ENCODE assay signal across 37 mouse cellular contexts in genomic region chr11:95869442-95869841, GRCm38 (mm10). TPM values are rescaled to one million over a fixed set of nuclear protein-coding genes. Genes with fewer than 3 reads are reported as not detected.
DNase-seq lines count a peak whose midpoint lies in the region; ATAC-seq and TF ChIP-seq lines count a peak whose summit lies in the region.
"Had no signal": no experiment of that assay in that cellular context is flagged by ENCODE, and none has a peak within 500 bp of the region (broad histone marks: within the 10 kb centered on the region; RNA-seq: fewer than 3 reads in every experiment).

No protein-coding gene starts in this region.

- no peaks in the 10 kb centered on the region for H3K9me3 ChIP-seq in liver, postnatal 0 days (ENCODE audit: low read length)
- no peaks in the 10 kb centered on the region for H3K9me3 ChIP-seq in liver, embryonic 11.5 days (ENCODE audit: control insufficient read depth, low read length)
- H3K9me3 ChIP-seq in CH12.LX (replicated peaks; ENCODE audit: low read length) = no peaks in the 10 kb centered on the region
- H3K9me3 ChIP-seq: embryonic facial prominence, embryonic 12.5 days; embryonic facial prominence, embryonic 15.5 days; forebrain, embryonic 12.5 days; forebrain, embryonic 15.5 days; heart, embryonic 15.5 days; hindbrain, embryonic 10.5 days; hindbrain, embryonic 13.5 days had no signal

- no peaks in the 10 kb centered on the region for H3K36me3 ChIP-seq in liver, postnatal 0 days (replicated peaks; ENCODE audit: insufficient read depth, low read length)
- H3K36me3 ChIP-seq in liver, embryonic 11.5 days (ENCODE audit: control insufficient read depth, insufficient read depth, low read length) = no peaks in the 10 kb centered on the region
- peaks cover 0 to 16% of the 10 kb centered on the region in 2 experiments for H3K36me3 ChIP-seq in CH12.LX (replicated peaks in 1 of 2; ENCODE audit: control insufficient read depth in 1 of 2, insufficient read depth in 1 of 2, low read length in 1 of 2)
- H3K36me3 ChIP-seq: embryonic facial prominence, embryonic 12.5 days; embryonic facial prominence, embryonic 15.5 days; forebrain, embryonic 12.5 days; forebrain, embryonic 15.5 days; heart, embryonic 15.5 days; hindbrain, embryonic 10.5 days; hindbrain, embryonic 13.5 days had no signal

- no peak overlapping the region for H3K4me2 ChIP-seq in liver, postnatal 0 days (ENCODE audit: low read depth, low read length)
- no peak overlapping the region for H3K4me2 ChIP-seq in liver, embryonic 11.5 days
- peak overlapping the region; percentile 53 for H3K4me2 ChIP-seq in CH12.LX (ENCODE audit: insufficient read depth, low read depth, poor library complexity, severe bottlenecking)
- H3K4me2 ChIP-seq: embryonic facial prominence, embryonic 12.5 days; embryonic facial prominence, embryonic 15.5 days; forebrain, embryonic 12.5 days; forebrain, embryonic 15.5 days; heart, embryonic 11.5 days; heart, embryonic 15.5 days; hindbrain, embryonic 13.5 days had no signal

- peak; percentile 49; the same call in 1 of the 2 replicates for ATAC-seq in liver, postnatal 0 days
- no peak for ATAC-seq in liver, embryonic 11.5 days (replicated peaks; ENCODE audit: low FRiP score)
- ATAC-seq in megakaryocyte, adult 5-6 weeks (ENCODE audit: poor library complexity, severe bottlenecking) = peak; percentile 60
- no peak for ATAC-seq in erythroblast, adult 5-6 weeks (replicated peaks; ENCODE audit: low FRiP score, poor library complexity, severe bottlenecking)
- ATAC-seq: CD4-positive, CD25-positive, alpha-beta regulatory T cell, adult 4 months; forebrain, embryonic 15.5 days; hindbrain, embryonic 16.5 days; inflammation-experienced regulatory T-cells, adult 6 months; intestine, embryonic 16.5 days; Patski had no signal

- no peak for TF ChIP-seq RAD21 in CH12.LX (IDR thresholded peaks at IDR 0.05; ENCODE audit: low read depth, low read length)

- no peak for TF ChIP-seq CTCF in liver, postnatal 0 days (IDR thresholded peaks at IDR 0.05; ENCODE audit: low read depth)
- no peak for TF ChIP-seq CTCF in CH12.LX (conservative IDR thresholded peaks at IDR 0.05 in 1 of 2, IDR thresholded peaks at IDR 0.05 in 1 of 2; ENCODE audit: low read depth in 2 of 2, low read length in 2 of 2)

- H3K4me3 ChIP-seq in liver, postnatal 0 days (ENCODE audit: low read depth, low read length) = no peak overlapping the region
- no peak overlapping the region for H3K4me3 ChIP-seq in liver, embryonic 11.5 days (ENCODE audit: low read depth, low read length)
- no peak overlapping the region for H3K4me3 ChIP-seq in CH12.LX (replicated peaks in 1 of 3; ENCODE audit: low read depth in 2 of 3, low read length in 2 of 3, poor library complexity in 1 of 3)
- no peak overlapping the region for H3K4me3 ChIP-seq in brown adipose tissue, adult 24 weeks (ENCODE audit: insufficient read depth, low read depth, low read length)
- H3K4me3 ChIP-seq: embryonic facial prominence, embryonic 12.5 days; embryonic facial prominence, embryonic 15.5 days; erythroblast, embryonic 14.5 days; forebrain, embryonic 12.5 days; forebrain, embryonic 15.5 days; heart, embryonic 15.5 days; hindbrain, embryonic 10.5 days; hindbrain, embryonic 13.5 days had no signal

- no peaks in the 10 kb centered on the region for H3K27me3 ChIP-seq in liver, postnatal 0 days (ENCODE audit: insufficient read depth, low read length)
- H3K27me3 ChIP-seq in liver, embryonic 11.5 days (replicated peaks; ENCODE audit: control insufficient read depth, insufficient read depth, low read length) = no peaks in the 10 kb centered on the region; the same call in 1 of the 2 replicates
- no peaks in the 10 kb centered on the region for H3K27me3 ChIP-seq in CH12.LX (replicated peaks)
- H3K27me3 ChIP-seq: embryonic facial prominence, embryonic 12.5 days; embryonic facial prominence, embryonic 15.5 days; forebrain, embryonic 12.5 days; forebrain, embryonic 15.5 days; heart, embryonic 15.5 days; hindbrain, embryonic 13.5 days; Patski had no signal

- in situ Hi-C loops in CH12.LX (cut with MboI; ENCODE audit: low pct_ligation_motif_present, low pct_unique_long_range_greater_than_20kb, low sequenced_read_pairs) = loop anchor here (5.0 kb wide), 1 partner anchor 37 kb away; no protein-coding TSS in a partner anchor

- H3K27ac ChIP-seq in liver, postnatal 0 days (ENCODE audit: low read depth) = no peak overlapping the region
- H3K27ac ChIP-seq in liver, embryonic 11.5 days (ENCODE audit: low read depth, low read length) = no peak overlapping the region
- no peak overlapping the region; the same call in 1 of the 2 replicates for H3K27ac ChIP-seq in CH12.LX (ENCODE audit: insufficient read depth, low read depth)
- H3K27ac ChIP-seq in brown adipose tissue, adult 24 weeks (replicated peaks; ENCODE audit: low read depth, low read length) = peak overlapping the region; percentile 25
- H3K27ac ChIP-seq: embryonic facial prominence, embryonic 12.5 days; embryonic facial prominence, embryonic 15.5 days; forebrain, embryonic 12.5 days; forebrain, embryonic 15.5 days; heart, embryonic 15.5 days; hindbrain, embryonic 10.5 days; hindbrain, embryonic 13.5 days had no signal

- no peak for TF ChIP-seq POLR2A in CH12.LX (IDR thresholded peaks at IDR 0.05; ENCODE audit: low read depth, low read length)

- 48% methylated on average over 4 of the region's 4 CpGs for WGBS in liver, postnatal 0 days (ENCODE audit: insufficient replicate concordance)
- WGBS in liver, embryonic 11.5 days = 72% methylated on average over 4 of the region's 4 CpGs

- no peak for DNase-seq in liver, postnatal 0 days
- DNase-seq in liver, embryonic 11.5 days (ENCODE audit: low spot score) = no peak
- no peak for DNase-seq in CH12.LX (ENCODE audit: extremely low read depth)
- no peak for DNase-seq in right cerebral cortex, postnatal 36 days (ENCODE audit: low spot score in 2 of 2)
- no peak for DNase-seq in right cerebral cortex, adult 18-20 months
- DNase-seq: adrenal gland, postnatal 10 days; cerebellum, adult 11 months; cerebellum, adult 2 months; cerebellum, adult 9-11 months; cerebellum, postnatal 25 days; gastrocnemius, postnatal 10 days; gastrocnemius, postnatal 36 days; heart, adult 11 months; heart, postnatal 10 days; heart, postnatal 36 days had no signal

- no peak overlapping the region for H3K9ac ChIP-seq in liver, postnatal 0 days (replicated peaks)
- no peak overlapping the region for H3K9ac ChIP-seq in liver, embryonic 11.5 days (ENCODE audit: low read depth, low read length)
- H3K9ac ChIP-seq in CH12.LX (ENCODE audit: insufficient read depth, low read depth) = no peak overlapping the region
- H3K9ac ChIP-seq: embryonic facial prominence, embryonic 12.5 days; embryonic facial prominence, embryonic 15.5 days; forebrain, embryonic 12.5 days; forebrain, embryonic 15.5 days; heart, embryonic 15.5 days; hindbrain, embryonic 13.5 days had no signal

- dilution Hi-C loops in CH12.LX (cut with MboI; ENCODE audit: extremely low pct_ligation_motif_present, extremely low pct_unique_long_range_greater_than_20kb, low sequenced_read_pairs) = no loop called here

- no peaks in the 10 kb centered on the region for H3K79me2 ChIP-seq in CH12.LX (replicated peaks; ENCODE audit: control insufficient read depth, extremely low read depth, insufficient read depth, poor library complexity, severe bottlenecking)

- no peak for TF ChIP-seq EP300 in liver, postnatal 0 days (IDR thresholded peaks at IDR 0.05; ENCODE audit: low read depth)
- no peak for TF ChIP-seq EP300 in CH12.LX (IDR thresholded peaks at IDR 0.05; ENCODE audit: low read length)

- no peaks in the 10 kb centered on the region for H3K4me1 ChIP-seq in liver, postnatal 0 days (ENCODE audit: insufficient read depth)
- H3K4me1 ChIP-seq in liver, embryonic 11.5 days (replicated peaks; ENCODE audit: control insufficient read depth, insufficient read depth, low read length) = peaks cover 8% of the 10 kb centered on the region
- H3K4me1 ChIP-seq in CH12.LX (ENCODE audit: control insufficient read depth in 1 of 2, insufficient read depth in 2 of 2) = peaks cover 11 to 30% of the 10 kb centered on the region in 2 experiments
- H3K4me1 ChIP-seq in brown adipose tissue, adult 24 weeks (ENCODE audit: control insufficient read depth, insufficient read depth, insufficient read length, low read length) = peaks cover 2% of the 10 kb centered on the region; the same call in 1 of the 2 replicates
- H3K4me1 ChIP-seq: embryonic facial prominence, embryonic 12.5 days; embryonic facial prominence, embryonic 15.5 days; forebrain, embryonic 12.5 days; forebrain, embryonic 15.5 days; heart, embryonic 15.5 days; hindbrain, embryonic 10.5 days; hindbrain, embryonic 13.5 days had no signal

RNA-seq across cellular contexts. Expression of gene Abi3, which starts 27.2 kb away (rescaled TPM):
- polyA plus RNA-seq in liver, postnatal 0 days (2015; fragmentation: Nextera tagmentation; extraction: Ambion mirVana) = 9.8 and 10.2 TPM in 2 replicates
- polyA plus RNA-seq in liver, embryonic 11.5 days (2014; fragmentation: Nextera tagmentation; extraction: Ambion mirVana) = 6.4 and 7.9 TPM in 2 replicates
- total RNA-seq in CH12.LX (2012; rRNA removed) (31.4 and 33.5 TPM in 2 replicates), CH12.LX (2014; rRNA removed) (24.4 and 25.9 TPM in 2 replicates)
- polyA plus RNA-seq in CH12.LX (2012; ENCODE audit: insufficient read length, low read depth) = 54.9 and 74.5 TPM in 2 replicates
- 8.4 and 26.7 TPM in 2 replicates for polyA plus RNA-seq in brown adipose tissue, adult 24 weeks (2012; ENCODE audit: insufficient read depth, insufficient read length, missing spikeins)
- total RNA-seq in megakaryocyte, adult 5-6 weeks (2015) = 14.7 and 19.8 TPM in 2 replicates
- total RNA-seq in megakaryocyte, adult 5-6 weeks (2017) = 13.7 and 20.0 TPM in 2 replicates
- 4.8 and 6.7 TPM in 2 replicates for total RNA-seq in erythroblast, adult 5-6 weeks (2015; ENCODE audit: low replicate concordance)
- 3.5 and 5.5 TPM in 2 replicates for total RNA-seq in erythroblast, adult 5-6 weeks (2017; ENCODE audit: low replicate concordance)
- polyA plus RNA-seq: Patski had no signal

RNA-seq across cellular contexts. Expression of gene Gngt2, which starts 32.4 kb away (rescaled TPM):
- 30.2 and 32.2 TPM in 2 replicates for polyA plus RNA-seq in liver, postnatal 0 days (2015; fragmentation: Nextera tagmentation; extraction: Ambion mirVana)
- 19.5 and 22.3 TPM in 2 replicates for polyA plus RNA-seq in liver, embryonic 11.5 days (2014; fragmentation: Nextera tagmentation; extraction: Ambion mirVana)
- total RNA-seq in CH12.LX (2012; rRNA removed) (133 and 143 TPM in 2 replicates), CH12.LX (2014; rRNA removed) (157 and 162 TPM in 2 replicates)
- 136 and 140 TPM in 2 replicates for polyA plus RNA-seq in CH12.LX (2012; ENCODE audit: insufficient read length, low read depth)
- polyA plus RNA-seq in brown adipose tissue, adult 24 weeks (2012; ENCODE audit: insufficient read depth, insufficient read length, missing spikeins) = 106 and 152 TPM in 2 replicates
- total RNA-seq in megakaryocyte, adult 5-6 weeks (2015) = 92.0 and 95.7 TPM in 2 replicates
- 64.0 and 66.6 TPM in 2 replicates for total RNA-seq in megakaryocyte, adult 5-6 weeks (2017)
- total RNA-seq in erythroblast, adult 5-6 weeks (2015; ENCODE audit: low replicate concordance) = 9.8 and 15.0 TPM in 2 replicates
- 9.4 and 13.0 TPM in 2 replicates for total RNA-seq in erythroblast, adult 5-6 weeks (2017; ENCODE audit: low replicate concordance)
- polyA plus RNA-seq: Patski had no signal

RNA-seq across cellular contexts. Expression of gene Phospho1, which starts 45.1 kb away (rescaled TPM):
- polyA plus RNA-seq in liver, postnatal 0 days (2015; fragmentation: Nextera tagmentation; extraction: Ambion mirVana) = 1.9 and 2.0 TPM in 2 replicates
- 0.48 and 0.74 TPM in 2 replicates for polyA plus RNA-seq in liver, embryonic 11.5 days (2014; fragmentation: Nextera tagmentation; extraction: Ambion mirVana)
- 0.46 and 1.3 TPM in 2 replicates for total RNA-seq in CH12.LX (2012; rRNA removed)
- not detected in 2 replicates for total RNA-seq in CH12.LX (2014; rRNA removed)
- 0.97 and 6.0 TPM in 2 replicates for polyA plus RNA-seq in CH12.LX (2012; ENCODE audit: insufficient read length, low read depth)
- 316 and 541 TPM in 2 replicates for polyA plus RNA-seq in brown adipose tissue, adult 24 weeks (2012; ENCODE audit: insufficient read depth, insufficient read length, missing spikeins)
- 12.6 and 17.3 TPM in 2 replicates for total RNA-seq in megakaryocyte, adult 5-6 weeks (2015)
- total RNA-seq in megakaryocyte, adult 5-6 weeks (2017) = 2.3 TPM in 1 of 2 replicates, not detected in the other
- 71.9 and 86.1 TPM in 2 replicates for total RNA-seq in erythroblast, adult 5-6 weeks (2015; ENCODE audit: low replicate concordance)
- 54.2 and 57.9 TPM in 2 replicates for total RNA-seq in erythroblast, adult 5-6 weeks (2017; ENCODE audit: low replicate concordance)
- polyA plus RNA-seq: CD4-positive, CD25-positive, alpha-beta regulatory T cell, adult 4 months; embryonic facial prominence, embryonic 12.5 days; forebrain, embryonic 12.5 days; forebrain, embryonic 15.5 days; hindbrain, embryonic 13.5 days; hindbrain, embryonic 16.5 days; inflammation-experienced regulatory T-cells, adult 6 months had no signal

RNA-seq across cellular contexts. Expression of gene B4galnt2, which starts 45.2 kb away (rescaled TPM):
- 0.14 and 0.18 TPM in 2 replicates for polyA plus RNA-seq in liver, postnatal 0 days (2015; fragmentation: Nextera tagmentation; extraction: Ambion mirVana)
- polyA plus RNA-seq in liver, embryonic 11.5 days (2014; fragmentation: Nextera tagmentation; extraction: Ambion mirVana) = 0.34 and 0.51 TPM in 2 replicates
- total RNA-seq in CH12.LX (2012; rRNA removed) (0.25 and 0.34 TPM in 2 replicates), CH12.LX (2014; rRNA removed) (0.42 and 0.53 TPM in 2 replicates)
- 1.9 and 2.0 TPM in 2 replicates for polyA plus RNA-seq in CH12.LX (2012; ENCODE audit: insufficient read length, low read depth)
- not detected in 2 replicates for polyA plus RNA-seq in brown adipose tissue, adult 24 weeks (2012; ENCODE audit: insufficient read depth, insufficient read length, missing spikeins)
- not detected in 2 replicates for total RNA-seq in megakaryocyte, adult 5-6 weeks (2015)
- total RNA-seq in megakaryocyte, adult 5-6 weeks (2017) = not detected in 2 replicates
- total RNA-seq in erythroblast, adult 5-6 weeks (2015; ENCODE audit: low replicate concordance) = not detected in 2 replicates
- total RNA-seq in erythroblast, adult 5-6 weeks (2017; ENCODE audit: low replicate concordance) = not detected in 2 replicates
- total RNA-seq: adrenal gland, adult 18-20 months; adrenal gland, postnatal 10 days; common myeloid progenitor, adult 5-6 weeks; gastrocnemius, adult 18-20 months; gastrocnemius, postnatal 10 days; gastrocnemius, postnatal 36 days; heart, adult 8-10 months; heart, postnatal 10 days; heart, postnatal 36 days had no signal
- polyA plus RNA-seq: C2C12; cerebellum, adult 2 months; embryonic facial prominence, embryonic 12.5 days; erythroblast, embryonic 14.5 days; forebrain, embryonic 12.5 days; forebrain, embryonic 15.5 days; hindbrain, embryonic 13.5 days; hindbrain, embryonic 16.5 days had no signal

Comparison
In these comparisons a context has a peak if more than half of its experiments do, and no peak if none do; other contexts are left out.
1. ATAC-seq: peak in liver, postnatal 0 days (single experiment) and megakaryocyte, adult 5-6 weeks (single experiment); none in liver, embryonic 11.5 days (single experiment) and erythroblast, adult 5-6 weeks (single experiment).
2. RNA of gene Phospho1, which starts 45.1 kb away (polyA plus RNA-seq): 316 to 541 TPM in brown adipose tissue, adult 24 weeks; 1.9 to 2.0 TPM in liver, postnatal 0 days, 0.97 to 6.0 TPM in CH12.LX and 0.48 to 0.74 TPM in liver, embryonic 11.5 days; every median in the first group is over 10 times any median in the second.